Mouse (Mus musculus) heart, adult 2 months (tissue): ENCODE measurements around the gene Col15a1.

Experiments used
- CTCF ChIP-seq: fragments of 200-600 bp; IDR thresholded peaks from 2 replicates; pipeline ENCODE4 v1.8.1; 2022; ENCODE audit warnings: antibody characterized with exemption, mild to moderate bottlenecking, moderate library complexity
- EP300 ChIP-seq: fragments of 200-500 bp; IDR thresholded peaks from 2 replicates; pipeline ENCODE4 v1.6.1; 2011; ENCODE audit warnings: low read depth, low read length, control low read depth; ENCODE audit not compliant: insufficient read depth

DNA sequence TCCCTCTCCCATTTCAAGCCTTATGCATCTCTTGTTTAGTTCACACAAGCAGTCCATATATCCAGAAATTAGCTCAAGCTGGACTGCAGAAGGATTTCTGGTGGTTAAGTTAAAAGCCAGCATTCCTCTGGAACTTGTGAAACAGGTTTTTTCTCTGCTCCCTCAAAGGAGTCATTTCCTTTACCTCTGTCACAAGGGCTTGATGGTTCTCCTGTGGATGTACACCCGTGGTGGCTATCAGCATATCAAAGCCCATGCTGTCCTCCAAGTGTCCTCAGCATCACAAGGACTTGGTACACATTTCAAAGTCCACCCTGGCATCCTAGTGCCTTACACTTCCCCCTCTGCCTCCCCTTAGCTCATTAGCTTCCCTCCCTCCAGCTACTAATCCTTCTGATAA lies 121.3 kb downstream of the Col15a1 start:
- TF ChIP-seq CTCF = no peak
- TF ChIP-seq EP300 = no peak
